ENCODE assay signal across 11 mouse cellular contexts in genomic region chr5:115928786-115929507, GRCm38 (mm10).
DNase-seq lines count a peak whose midpoint lies in the region; ATAC-seq and TF ChIP-seq lines count a peak whose summit lies in the region.
"Had no signal": no experiment of that assay in that cellular context is flagged by ENCODE, and none has a peak within 500 bp of the region (broad histone marks: within the 10 kb centered on the region; RNA-seq: fewer than 3 reads in every experiment).

No protein-coding gene starts in this region.

- H3K9ac ChIP-seq in lung, embryonic 14.5 days, result no peak overlapping the region
- H3K9ac ChIP-seq: limb, embryonic 15.5 days; neural tube, embryonic 12.5 days had no signal

- H3K4me1 ChIP-seq in lung, embryonic 14.5 days (ENCODE audit: insufficient read depth), result no peaks in the 10 kb centered on the region
- H3K4me1 ChIP-seq: limb, embryonic 15.5 days; neural tube, embryonic 12.5 days had no signal

- DNase-seq in cerebellum, postnatal 36 days, result peak; percentile 31 to 39
- no peak for DNase-seq in cerebellum, adult 8-10 months
- peak; percentile 14 for DNase-seq in lung, embryonic 14.5 days
- no peak for DNase-seq in lung, adult 18-20 months
- peak; percentile 46 for DNase-seq in adrenal gland, adult 8-10 months
- peak; percentile 16 for DNase-seq in lung, postnatal 14 days
- DNase-seq in right cerebral cortex, postnatal 36 days (ENCODE audit: low spot score in 2 of 2), result no peak

- H3K36me3 ChIP-seq in lung, embryonic 14.5 days (ENCODE audit: insufficient read depth), result peaks cover 60% of the 10 kb centered on the region

- no peak overlapping the region for H3K4me3 ChIP-seq in lung, embryonic 14.5 days (ENCODE audit: low read depth, low read length)
- H3K4me3 ChIP-seq: limb, embryonic 15.5 days; neural tube, embryonic 12.5 days had no signal

- H3K4me2 ChIP-seq in lung, embryonic 14.5 days, result no peak overlapping the region
- H3K4me2 ChIP-seq: limb, embryonic 15.5 days; neural tube, embryonic 12.5 days had no signal

- 82% methylated on average over 16 of the region's 16 CpGs for whole genome bisulfite sequencing in lung, embryonic 14.5 days

- H3K27ac ChIP-seq in lung, embryonic 14.5 days (ENCODE audit: low read depth), result no peak overlapping the region
- H3K27ac ChIP-seq: limb, embryonic 15.5 days; neural tube, embryonic 12.5 days had no signal

- no peaks in the 10 kb centered on the region for H3K27me3 ChIP-seq in lung, embryonic 14.5 days (ENCODE audit: insufficient read depth, low read length)
- H3K27me3 ChIP-seq: limb, embryonic 15.5 days; neural tube, embryonic 12.5 days had no signal

- TF ChIP-seq CTCF in lung, embryonic 14.5 days (IDR thresholded peaks at IDR 0.05; ENCODE audit: low read depth), result peak; percentile 24; the same call in 1 of the 2 replicates

- H3K9me3 ChIP-seq in lung, embryonic 14.5 days (ENCODE audit: low read depth, low read length), result no peaks in the 10 kb centered on the region
- H3K9me3 ChIP-seq: limb, embryonic 15.5 days; neural tube, embryonic 12.5 days had no signal

- no peak for ATAC-seq in lung, embryonic 14.5 days (ENCODE audit: insufficient read depth)
- ATAC-seq in inflammation-experienced regulatory T-cells, adult 6 months, result no peak
- ATAC-seq: hindbrain, embryonic 16.5 days had no signal

Comparison
In these comparisons a context has a peak if more than half of its experiments do, and no peak if none do; other contexts are left out.
1. DNase-seq: peak in cerebellum, postnatal 36 days (2 of 2), lung, embryonic 14.5 days (single experiment), adrenal gland, adult 8-10 months (single experiment) and lung, postnatal 14 days (single experiment); none in cerebellum, adult 8-10 months (single experiment), lung, adult 18-20 months (0 of 2) and right cerebral cortex, postnatal 36 days (0 of 2).